31 mouse cellular contexts compared by ENCODE assay signal in the genomic region with DNA sequence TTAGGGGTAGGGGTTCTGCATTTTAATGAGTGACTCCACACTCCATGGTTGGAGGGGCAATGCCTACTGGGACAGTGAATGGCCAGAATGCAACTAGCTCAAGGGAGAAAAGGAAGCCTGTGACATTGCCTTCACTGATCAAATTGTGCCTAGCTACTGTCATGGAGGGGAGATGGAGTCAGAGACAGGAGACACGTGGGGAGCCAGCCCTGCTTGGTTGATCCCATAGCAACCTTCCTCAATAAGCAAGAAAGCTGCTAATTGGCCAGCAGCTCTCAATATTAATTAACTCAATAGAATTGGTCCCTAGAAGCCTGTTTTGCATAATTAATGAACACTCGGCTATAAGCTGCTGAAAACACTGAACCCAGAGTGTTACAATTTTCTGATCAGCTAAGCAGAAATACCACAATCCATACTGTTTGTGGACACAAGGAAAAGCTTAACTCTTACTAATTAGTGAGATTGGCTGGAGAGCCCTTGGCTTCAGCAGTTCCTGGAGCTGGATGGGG.
DNase-seq lines count a peak whose midpoint lies in the region; ATAC-seq lines count a peak whose summit lies in the region.
"Had no signal": no experiment of that assay in that cellular context is flagged by ENCODE, and none has a peak within 500 bp of the region (broad histone marks: within the 10 kb centered on the region; RNA-seq: fewer than 3 reads in every experiment).

No protein-coding gene starts in this region.

- H3K36me3 ChIP-seq in forebrain, embryonic 14.5 days (ENCODE audit: control insufficient read depth, insufficient read depth, low read length), result no peaks in the 10 kb centered on the region
- H3K36me3 ChIP-seq in forebrain, embryonic 10.5 days (replicated peaks), result no peaks in the 10 kb centered on the region
- H3K36me3 ChIP-seq in midbrain, embryonic 14.5 days (ENCODE audit: control insufficient read depth, insufficient read depth, low read length), result no peaks in the 10 kb centered on the region
- H3K36me3 ChIP-seq in midbrain, embryonic 10.5 days, result no peaks in the 10 kb centered on the region
- no peaks in the 10 kb centered on the region for H3K36me3 ChIP-seq in forebrain, embryonic 15.5 days
- H3K36me3 ChIP-seq in neural tube, embryonic 15.5 days, result no peaks in the 10 kb centered on the region
- H3K36me3 ChIP-seq: embryonic facial prominence, embryonic 12.5 days; limb, embryonic 10.5 days; limb, embryonic 15.5 days; liver, embryonic 13.5 days; midbrain, embryonic 13.5 days; neural tube, embryonic 12.5 days had no signal

- no peak overlapping the region for H3K4me2 ChIP-seq in forebrain, embryonic 14.5 days (ENCODE audit: low read length)
- no peak overlapping the region for H3K4me2 ChIP-seq in midbrain, embryonic 14.5 days (ENCODE audit: low read length)
- no peak overlapping the region for H3K4me2 ChIP-seq in forebrain, embryonic 15.5 days (replicated peaks)
- H3K4me2 ChIP-seq in neural tube, embryonic 15.5 days, result no peak overlapping the region
- H3K4me2 ChIP-seq: embryonic facial prominence, embryonic 12.5 days; limb, embryonic 15.5 days; liver, embryonic 13.5 days; midbrain, embryonic 13.5 days; neural tube, embryonic 12.5 days had no signal

- no peak overlapping the region for H3K4me3 ChIP-seq in forebrain, embryonic 14.5 days (ENCODE audit: low read depth, low read length)
- no peak overlapping the region for H3K4me3 ChIP-seq in forebrain, embryonic 10.5 days
- H3K4me3 ChIP-seq in midbrain, embryonic 14.5 days (replicated peaks; ENCODE audit: low read depth, low read length), result no peak overlapping the region
- no peak overlapping the region for H3K4me3 ChIP-seq in midbrain, embryonic 10.5 days
- no peak overlapping the region for H3K4me3 ChIP-seq in forebrain, embryonic 15.5 days
- H3K4me3 ChIP-seq in neural tube, embryonic 15.5 days (replicated peaks), result no peak overlapping the region
- H3K4me3 ChIP-seq: embryonic facial prominence, embryonic 12.5 days; limb, embryonic 10.5 days; limb, embryonic 15.5 days; liver, embryonic 13.5 days; megakaryocyte, embryonic 14.5 days; midbrain, embryonic 13.5 days; neural tube, embryonic 12.5 days had no signal

- DNase-seq in forebrain, embryonic 14.5 days (ENCODE audit: low spot score), result peak; percentile 70
- DNase-seq in forebrain, embryonic 10.5 days (ENCODE audit: extremely low spot score, low spot score), result no peak
- DNase-seq in midbrain, embryonic 14.5 days, result peak; percentile 31
- no peak for DNase-seq in midbrain, embryonic 10.5 days (ENCODE audit: low spot score)
- no peak for DNase-seq in cerebellum, postnatal 36 days
- no peak for DNase-seq in kidney, postnatal 25 days
- DNase-seq: adrenal gland, postnatal 25 days; cerebellum, adult 2 months; cerebellum, postnatal 25 days; embryo, embryonic 11 days; gastrocnemius, postnatal 10 days; heart, postnatal 14 days; kidney, adult 9 months; kidney, postnatal 10 days; layer of hippocampus, adult 9-11 months; liver, embryonic 13.5 days; lung, adult 18-20 months; lung, postnatal 4 days; right cerebral cortex, postnatal 4 days; thymus, adult 2 months; thymus, postnatal 4 days had no signal

- 9% methylated on average over 2 of the region's 2 CpGs for WGBS in forebrain, embryonic 14.5 days
- WGBS in forebrain, embryonic 10.5 days, result 73% methylated on average over 2 of the region's 2 CpGs
- WGBS in midbrain, embryonic 14.5 days, result 65% methylated on average over 2 of the region's 2 CpGs
- 79% methylated on average over 2 of the region's 2 CpGs for WGBS in midbrain, embryonic 10.5 days
- 12% methylated on average over 2 of the region's 2 CpGs for WGBS in forebrain, embryonic 15.5 days
- 30% methylated on average over 2 of the region's 2 CpGs for WGBS in neural tube, embryonic 15.5 days

- no peaks in the 10 kb centered on the region for H3K9me3 ChIP-seq in forebrain, embryonic 14.5 days (replicated peaks; ENCODE audit: control insufficient read depth, low read length)
- no peaks in the 10 kb centered on the region; the same call in 1 of the 2 replicates for H3K9me3 ChIP-seq in forebrain, embryonic 10.5 days
- peaks cover 3% of the 10 kb centered on the region; the same call in 1 of the 2 replicates for H3K9me3 ChIP-seq in midbrain, embryonic 14.5 days (ENCODE audit: control insufficient read depth, low read length)
- 0 out of 2 replicates have a peak, but pooled peaks cover 5% of the 10 kb centered on the region for H3K9me3 ChIP-seq in midbrain, embryonic 10.5 days (replicated peaks)
- 0 out of 2 replicates have a peak, but pooled peaks cover under 1% of the 10 kb centered on the region for H3K9me3 ChIP-seq in forebrain, embryonic 15.5 days
- H3K9me3 ChIP-seq in neural tube, embryonic 15.5 days (replicated peaks), result peaks cover 4% of the 10 kb centered on the region; the same call in 1 of the 2 replicates
- H3K9me3 ChIP-seq: limb, embryonic 10.5 days; limb, embryonic 15.5 days; liver, embryonic 13.5 days; neural tube, embryonic 12.5 days had no signal

- no peak overlapping the region for H3K9ac ChIP-seq in forebrain, embryonic 14.5 days (ENCODE audit: low read length)
- H3K9ac ChIP-seq in midbrain, embryonic 14.5 days (replicated peaks; ENCODE audit: low read length), result no peak overlapping the region
- H3K9ac ChIP-seq in forebrain, embryonic 15.5 days (replicated peaks), result no peak overlapping the region
- no peak overlapping the region for H3K9ac ChIP-seq in neural tube, embryonic 15.5 days (replicated peaks)
- H3K9ac ChIP-seq: embryonic facial prominence, embryonic 12.5 days; limb, embryonic 15.5 days; liver, embryonic 13.5 days; midbrain, embryonic 13.5 days; neural tube, embryonic 12.5 days had no signal

- peak; percentile 57 for ATAC-seq in forebrain, embryonic 14.5 days
- ATAC-seq in midbrain, embryonic 14.5 days (ENCODE audit: low FRiP score, low TSS enrichment), result no peak
- ATAC-seq in forebrain, embryonic 15.5 days (replicated peaks), result peak; percentile 58; the same call in 1 of the 2 replicates
- ATAC-seq in neural tube, embryonic 15.5 days (ENCODE audit: low FRiP score), result peak; percentile 65; the same call in 1 of the 2 replicates
- ATAC-seq: intestine, postnatal 0 days; lung, postnatal 0 days; midbrain, embryonic 13.5 days had no signal

- 0 out of 2 replicates have a peak, but pooled peaks cover 5% of the 10 kb centered on the region for H3K4me1 ChIP-seq in forebrain, embryonic 14.5 days (ENCODE audit: control insufficient read depth, insufficient read depth, low read length)
- H3K4me1 ChIP-seq in forebrain, embryonic 10.5 days, result no peaks in the 10 kb centered on the region
- no peaks in the 10 kb centered on the region for H3K4me1 ChIP-seq in midbrain, embryonic 14.5 days (ENCODE audit: control insufficient read depth, insufficient read depth, low read length)
- H3K4me1 ChIP-seq in midbrain, embryonic 10.5 days, result no peaks in the 10 kb centered on the region
- 0 out of 2 replicates have a peak, but pooled peaks cover 7% of the 10 kb centered on the region for H3K4me1 ChIP-seq in forebrain, embryonic 15.5 days
- H3K4me1 ChIP-seq in neural tube, embryonic 15.5 days, result peaks cover 9% of the 10 kb centered on the region
- H3K4me1 ChIP-seq: embryonic facial prominence, embryonic 12.5 days; limb, embryonic 10.5 days; limb, embryonic 15.5 days; liver, embryonic 13.5 days; megakaryocyte, embryonic 14.5 days; neural tube, embryonic 12.5 days had no signal

- no peak overlapping the region for H3K27ac ChIP-seq in forebrain, embryonic 14.5 days (ENCODE audit: low read depth, low read length)
- no peak overlapping the region for H3K27ac ChIP-seq in forebrain, embryonic 10.5 days
- no peak overlapping the region for H3K27ac ChIP-seq in midbrain, embryonic 14.5 days (replicated peaks; ENCODE audit: low read depth, low read length)
- no peak overlapping the region for H3K27ac ChIP-seq in midbrain, embryonic 10.5 days (replicated peaks)
- no peak overlapping the region for H3K27ac ChIP-seq in forebrain, embryonic 15.5 days (replicated peaks)
- H3K27ac ChIP-seq in neural tube, embryonic 15.5 days (replicated peaks), result no peak overlapping the region
- H3K27ac ChIP-seq: embryonic facial prominence, embryonic 12.5 days; limb, embryonic 10.5 days; limb, embryonic 15.5 days; liver, embryonic 13.5 days; midbrain, embryonic 13.5 days; neural tube, embryonic 12.5 days had no signal

- 0 out of 2 replicates have a peak, but pooled peaks cover 4% of the 10 kb centered on the region for H3K27me3 ChIP-seq in forebrain, embryonic 14.5 days (replicated peaks; ENCODE audit: control insufficient read depth, insufficient read depth, low read length)
- H3K27me3 ChIP-seq in forebrain, embryonic 10.5 days (ENCODE audit: poor library complexity, severe bottlenecking), result no peaks in the 10 kb centered on the region
- H3K27me3 ChIP-seq in midbrain, embryonic 14.5 days (ENCODE audit: control insufficient read depth, insufficient read depth, low read length), result no peaks in the 10 kb centered on the region
- no peaks in the 10 kb centered on the region for H3K27me3 ChIP-seq in midbrain, embryonic 10.5 days (ENCODE audit: low read depth, poor library complexity, severe bottlenecking)
- H3K27me3 ChIP-seq in forebrain, embryonic 15.5 days, result peaks cover 16% of the 10 kb centered on the region; the same call in 1 of the 2 replicates
- H3K27me3 ChIP-seq in neural tube, embryonic 15.5 days (replicated peaks), result no peaks in the 10 kb centered on the region
- H3K27me3 ChIP-seq: embryonic facial prominence, embryonic 12.5 days; limb, embryonic 15.5 days; liver, embryonic 13.5 days; megakaryocyte, embryonic 14.5 days; midbrain, embryonic 13.5 days; neural tube, embryonic 12.5 days had no signal

Comparison
In these comparisons a context has a peak if more than half of its experiments do, and no peak if none do; other contexts are left out.
1. DNase-seq: peak in forebrain, embryonic 14.5 days (single experiment) and midbrain, embryonic 14.5 days (single experiment); none in forebrain, embryonic 10.5 days (single experiment), midbrain, embryonic 10.5 days (single experiment), cerebellum, postnatal 36 days (0 of 2) and kidney, postnatal 25 days (0 of 2).